Mouse (Mus musculus): ENCODE measurements at regions not wholly inside any gene's neighbourhood (a gene's known extent, or its start where the extent isn't known, plus 50 kb on each side); places are given as distances from the start of the nearest gene placed in this dataset.

GRCm38 (mm10) chr11:55662283-55662682, 54.3 kb upstream of the Glra1 start:
- H3K4me3 ChIP-seq (ENCODE audit: insufficient read depth, low read depth, low read length), result no peak overlapping the region
- WGBS, result 64% methylated on average over 3 of the region's 3 CpGs
- H3K4me1 ChIP-seq (ENCODE audit: control insufficient read depth, insufficient read depth, low read length), result no peaks in the 10 kb centered on the region
- H3K27me3 ChIP-seq (replicated peaks; ENCODE audit: control insufficient read depth, insufficient read depth, low read length), result no peaks in the 10 kb centered on the region
- no peak for DNase-seq
- no peaks in the 10 kb centered on the region for H3K36me3 ChIP-seq (ENCODE audit: control insufficient read depth, insufficient read depth, low read length)
- TF ChIP-seq POLR2A (IDR thresholded peaks at IDR 0.05; ENCODE audit: low read depth, low read length) (no peak), CTCF (conservative IDR thresholded peaks at IDR 0.05; ENCODE audit: insufficient read depth, insufficient read length, low read depth, low read length) (no peak)
- no peak overlapping the region for H3K27ac ChIP-seq (ENCODE audit: insufficient read depth, low read depth, low read length)
